ENCODE assay signal across 9 mouse cellular contexts in genomic region chr19:38124401-38125218, GRCm38 (mm10). TPM values are rescaled to one million over a fixed set of nuclear protein-coding genes. Genes with fewer than 3 reads are reported as not detected.
DNase-seq lines count a peak whose midpoint lies in the region; ATAC-seq lines count a peak whose summit lies in the region.
"Had no signal": no experiment of that assay in that cellular context is flagged by ENCODE, and none has a peak within 500 bp of the region (broad histone marks: within the 10 kb centered on the region; RNA-seq: fewer than 3 reads in every experiment).

No protein-coding gene starts in this region.

- H3K9me3 ChIP-seq in intestine, embryonic 16.5 days (ENCODE audit: control insufficient read depth, low read length) = no peaks in the 10 kb centered on the region
- H3K9me3 ChIP-seq in lung, embryonic 15.5 days = no peaks in the 10 kb centered on the region

- peak overlapping the region; percentile 97 for H3K4me2 ChIP-seq in intestine, embryonic 16.5 days (ENCODE audit: low read depth, low read length)
- H3K4me2 ChIP-seq in lung, embryonic 15.5 days = peak overlapping the region; percentile 92

- ATAC-seq in frontal cortex, adult (ENCODE audit: low TSS enrichment) = peak; percentile 80
- ATAC-seq in granulocyte monocyte progenitor cell, adult 5-6 weeks (replicated peaks; ENCODE audit: poor library complexity, severe bottlenecking) = peak; percentile 52
- peak; percentile 86 for ATAC-seq in intestine, embryonic 16.5 days
- ATAC-seq in lung, embryonic 15.5 days (ENCODE audit: borderline replicate concordance, extremely low read depth, low FRiP score, low TSS enrichment) = peak; percentile 85
- ATAC-seq in activated CD4-positive, CD25-positive, alpha-beta regulatory T cell, adult 4 months = no peak

- peak overlapping the region; percentile 33; the same call in 1 of the 2 replicates for H3K27ac ChIP-seq in intestine, embryonic 16.5 days (ENCODE audit: low read length)
- peak overlapping the region; percentile 7; the same call in 1 of the 2 replicates for H3K27ac ChIP-seq in lung, embryonic 15.5 days

- peak overlapping the region; percentile 70 for H3K9ac ChIP-seq in intestine, embryonic 16.5 days (ENCODE audit: low read depth, low read length)
- H3K9ac ChIP-seq in lung, embryonic 15.5 days = peak overlapping the region; percentile 38

- H3K4me3 ChIP-seq in intestine, embryonic 16.5 days (ENCODE audit: low read length) = peak overlapping the region; percentile 59
- H3K4me3 ChIP-seq in lung, embryonic 15.5 days = peak overlapping the region; percentile 51

- no peaks in the 10 kb centered on the region for H3K36me3 ChIP-seq in intestine, embryonic 16.5 days (ENCODE audit: control insufficient read depth, insufficient read depth, low read length)
- no peaks in the 10 kb centered on the region for H3K36me3 ChIP-seq in lung, embryonic 15.5 days

- H3K4me1 ChIP-seq in intestine, embryonic 16.5 days (ENCODE audit: control insufficient read depth, insufficient read depth, low read length) = peaks cover 6% of the 10 kb centered on the region
- H3K4me1 ChIP-seq in lung, embryonic 15.5 days = peaks cover 6% of the 10 kb centered on the region; the same call in 1 of the 2 replicates

- DNase-seq in frontal cortex, postnatal 25 days (ENCODE audit: low spot score in 2 of 2) = no peak
- peak; percentile 44 for DNase-seq in embryo, embryonic 10.5 days (ENCODE audit: low spot score)
- peak; percentile 75 for DNase-seq in retina, postnatal 1 day

- 1% methylated on average over 67 of the region's 77 CpGs for WGBS in intestine, embryonic 16.5 days
- 2% methylated on average over 52 of the region's 77 CpGs for WGBS in lung, embryonic 15.5 days

- H3K27me3 ChIP-seq in intestine, embryonic 16.5 days (replicated peaks; ENCODE audit: control insufficient read depth, insufficient read depth, low read length) = peaks cover 10% of the 10 kb centered on the region; the same call in 1 of the 2 replicates
- peaks cover 24% of the 10 kb centered on the region for H3K27me3 ChIP-seq in lung, embryonic 15.5 days

RNA-seq across cellular contexts. Expression of gene Rbp4, which starts 0.5 kb away (rescaled TPM):
- total RNA-seq in granulocyte monocyte progenitor cell, adult 5-6 weeks (2014; fragmentation: Nextera tagmentation) = not detected in 2 replicates
- not detected in 2 replicates for total RNA-seq in granulocyte monocyte progenitor cell, adult 5-6 weeks (2017)
- polyA plus RNA-seq in intestine, embryonic 16.5 days (2015; fragmentation: Nextera tagmentation; extraction: Ambion mirVana) = 54.0 and 78.5 TPM in 2 replicates
- 16.5 and 28.7 TPM in 2 replicates for polyA plus RNA-seq in lung, embryonic 15.5 days (2015; fragmentation: Nextera tagmentation; extraction: Ambion mirVana)
- polyA plus RNA-seq in activated CD4-positive, CD25-positive, alpha-beta regulatory T cell, adult 4 months (2017; shearing (Covaris generic)) = not detected
- total RNA-seq: hematopoietic stem cell, adult 5-6 weeks had no signal

RNA-seq across cellular contexts. Expression of gene Pde6c, which starts 8.0 kb away (rescaled TPM):
- total RNA-seq in granulocyte monocyte progenitor cell, adult 5-6 weeks (2014; fragmentation: Nextera tagmentation) = not detected in 2 replicates
- total RNA-seq in granulocyte monocyte progenitor cell, adult 5-6 weeks (2017) = not detected in 2 replicates
- 0.06 and 0.13 TPM in 2 replicates for polyA plus RNA-seq in intestine, embryonic 16.5 days (2015; fragmentation: Nextera tagmentation; extraction: Ambion mirVana)
- polyA plus RNA-seq in lung, embryonic 15.5 days (2015; fragmentation: Nextera tagmentation; extraction: Ambion mirVana) = 0.05 TPM in 1 of 2 replicates, not detected in the other
- polyA plus RNA-seq in activated CD4-positive, CD25-positive, alpha-beta regulatory T cell, adult 4 months (2017; shearing (Covaris generic)) = not detected
- total RNA-seq: hematopoietic stem cell, adult 5-6 weeks had no signal

RNA-seq across cellular contexts. Expression of gene Ffar4, which starts 27.7 kb away (rescaled TPM):
- total RNA-seq in granulocyte monocyte progenitor cell, adult 5-6 weeks (2014; fragmentation: Nextera tagmentation) = not detected in 2 replicates
- 0.47 TPM in 1 of 2 replicates, not detected in the other for total RNA-seq in granulocyte monocyte progenitor cell, adult 5-6 weeks (2017)
- 5.9 and 7.5 TPM in 2 replicates for polyA plus RNA-seq in intestine, embryonic 16.5 days (2015; fragmentation: Nextera tagmentation; extraction: Ambion mirVana)
- polyA plus RNA-seq in lung, embryonic 15.5 days (2015; fragmentation: Nextera tagmentation; extraction: Ambion mirVana) = 3.6 and 3.8 TPM in 2 replicates
- polyA plus RNA-seq in activated CD4-positive, CD25-positive, alpha-beta regulatory T cell, adult 4 months (2017; shearing (Covaris generic)) = under 1 TPM in 1 of 2 experiments, not detected in 1; 0.32 TPM
- total RNA-seq: hematopoietic stem cell, adult 5-6 weeks had no signal

Comparison
In these comparisons a context has a peak if more than half of its experiments do, and no peak if none do; other contexts are left out.
1. DNase-seq: peak in embryo, embryonic 10.5 days (single experiment) and retina, postnatal 1 day (single experiment); none in frontal cortex, postnatal 25 days (0 of 2).
2. RNA of gene Rbp4, which starts 0.5 kb away (polyA plus RNA-seq): 54.0 to 78.5 TPM in intestine, embryonic 16.5 days and 16.5 to 28.7 TPM in lung, embryonic 15.5 days; not detected in activated CD4-positive, CD25-positive, alpha-beta regulatory T cell, adult 4 months; every median in the first group is over 10 times any median in the second.